Mouse (Mus musculus) liver, postnatal 0 days (tissue): ENCODE data around the gene Ifnar1.

Experiments used
- CTCF ChIP-seq: sonication (generic); IDR thresholded peaks from 2 replicates; pipeline ENCODE4 v1.5.1; 2016; ENCODE audit warnings: antibody characterized with exemption, low read depth
- EP300 ChIP-seq: IDR thresholded peaks from 2 replicates; pipeline ENCODE4 v1.6.1; 2016; ENCODE audit warnings: antibody characterized with exemption, low read depth, mild to moderate bottlenecking

DNA sequence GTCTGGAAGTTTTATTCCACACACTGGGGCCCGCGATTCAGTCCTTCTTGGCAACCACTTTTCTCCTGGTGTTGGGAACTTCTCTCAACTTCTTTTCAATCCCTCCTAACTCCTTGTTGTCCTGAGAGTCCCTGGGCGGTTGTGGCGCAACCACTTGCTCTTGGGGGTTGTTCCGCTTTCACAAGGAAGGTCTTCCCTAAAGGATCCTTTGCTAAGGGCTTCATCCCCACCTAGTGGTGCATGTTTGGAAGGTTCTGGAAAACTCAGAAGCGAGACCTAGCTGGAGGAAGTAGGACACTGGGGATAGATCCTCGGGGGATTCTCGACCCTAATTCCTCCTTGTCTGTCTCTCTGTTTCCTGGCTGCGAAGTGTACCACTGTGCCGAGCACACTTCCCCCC lies 42.0 kb downstream of the Ifnar1 start:
- TF ChIP-seq CTCF (peak; percentile 66), EP300 (no peak)
